Mouse (Mus musculus) embryonic fibroblast, embryonic 13.5 days (primary cell): ENCODE measurements around the gene Map1lc3b. TPM values are rescaled to one million over a fixed set of nuclear protein-coding genes. Genes with fewer than 3 reads are reported as not detected.
"Not testable (repeated sequence)": the region's sequence is repeated elsewhere in the genome, so short reads cannot be mapped to it uniquely, and the experiment has no call there.

ENCODE experiments used
- H3K27ac ChIP-seq: 2 replicates; pipeline ENCODE4 v1.5.1; 2012; ENCODE audit warnings: low read length, control low read depth, inconsistent platforms; ENCODE audit not compliant: insufficient read depth
- H3K4me1 ChIP-seq: 2 replicates; pipeline ENCODE4 v1.6.1; 2011; ENCODE audit warnings: low read length; ENCODE audit not compliant: control insufficient read depth, insufficient read depth
- H3K4me3 ChIP-seq: 2 replicates; pipeline ENCODE4 v1.5.1; 2011; ENCODE audit warnings: mild to moderate bottlenecking, control low read depth, low read length; ENCODE audit not compliant: insufficient read depth
- CTCF ChIP-seq: IDR thresholded peaks from 2 replicates; pipeline ENCODE4 v1.5.1; 2011; ENCODE audit warnings: mild to moderate bottlenecking, control low read depth, low read length, moderate library complexity, borderline replicate concordance; ENCODE audit not compliant: insufficient read depth
- POLR2A ChIP-seq: IDR thresholded peaks from 2 replicates; pipeline ENCODE4 v1.6.1; 2011; ENCODE audit warnings: low read depth, mild to moderate bottlenecking, control low read depth, low read length, moderate library complexity
- polyA plus RNA-seq: library from polyadenylated mRNA; stranded (reverse); fragments of >200 nt; gene quantifications from 2 replicates; pipeline ENCODE4 v1.2.4, GENCODE M21; 2011; ENCODE audit warnings: low read depth; ENCODE audit not compliant: missing spikeins, insufficient read length

Gene Map1lc3b
- polyA plus RNA-seq, 1 experiment: 141 TPM

DNA sequence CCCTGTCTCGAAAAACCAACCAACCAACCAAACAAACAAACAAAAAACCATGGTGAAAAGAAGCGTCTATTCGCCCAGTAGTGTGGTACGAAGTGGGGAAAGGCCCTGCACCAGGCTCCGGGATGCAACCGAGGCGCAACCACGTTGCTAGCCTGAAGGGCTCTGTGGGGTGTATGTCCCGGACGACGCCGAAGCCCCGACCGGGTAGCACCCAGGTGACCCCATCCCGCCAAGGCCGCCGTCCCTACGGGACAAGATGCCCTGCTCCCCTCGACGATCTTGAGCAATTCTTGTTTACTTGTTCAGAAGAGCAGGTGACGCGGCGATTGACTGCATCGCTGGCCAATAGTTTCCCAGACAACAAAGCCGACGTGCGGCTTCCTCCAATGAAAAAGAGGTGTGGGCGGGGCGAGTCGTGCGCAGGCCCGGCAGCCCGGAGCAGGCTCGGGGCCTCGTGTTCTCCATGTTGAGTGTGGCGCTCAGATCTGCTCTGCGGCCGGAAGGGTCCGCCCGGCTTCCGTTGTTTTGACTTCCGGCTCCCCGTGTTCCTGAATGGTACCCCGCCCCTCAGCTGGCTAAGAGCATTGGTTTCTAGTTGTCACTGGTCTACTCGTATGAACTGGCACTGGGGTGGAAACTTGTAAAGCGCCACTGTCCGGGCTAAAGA lies 4.9 kb upstream of the Map1lc3b start:
- Histone ChIP-seq H3K4me3 (peak overlapping the region; percentile 63), H3K27ac (no peak overlapping the region), H3K4me1 (no peaks in the 10 kb centered on the region)
- TF ChIP-seq POLR2A (peak; percentile 69), CTCF (no peak)

- Histone ChIP-seq H3K4me3 (no peak overlapping the region), H3K4me1 (peaks cover 2% of the 10 kb centered on the region; the same call in 1 of the 2 replicates), H3K27ac (no peak overlapping the region)
- TF ChIP-seq CTCF (no peak), POLR2A (no peak)
These were observed 1.4 kb upstream of the Map1lc3b start for GRCm38 (mm10) chr8:121588750-121589149.

GRCm38 (mm10) chr8:121589205-121589726 lies 895 bp upstream of the Map1lc3b start:
- H3K4me3 ChIP-seq: no peak overlapping the region
- TF ChIP-seq POLR2A: no peak
- no peak for TF ChIP-seq CTCF
- no peak overlapping the region for H3K27ac ChIP-seq
- peaks cover 2% of the 10 kb centered on the region; the same call in 1 of the 2 replicates for H3K4me1 ChIP-seq

DNA sequence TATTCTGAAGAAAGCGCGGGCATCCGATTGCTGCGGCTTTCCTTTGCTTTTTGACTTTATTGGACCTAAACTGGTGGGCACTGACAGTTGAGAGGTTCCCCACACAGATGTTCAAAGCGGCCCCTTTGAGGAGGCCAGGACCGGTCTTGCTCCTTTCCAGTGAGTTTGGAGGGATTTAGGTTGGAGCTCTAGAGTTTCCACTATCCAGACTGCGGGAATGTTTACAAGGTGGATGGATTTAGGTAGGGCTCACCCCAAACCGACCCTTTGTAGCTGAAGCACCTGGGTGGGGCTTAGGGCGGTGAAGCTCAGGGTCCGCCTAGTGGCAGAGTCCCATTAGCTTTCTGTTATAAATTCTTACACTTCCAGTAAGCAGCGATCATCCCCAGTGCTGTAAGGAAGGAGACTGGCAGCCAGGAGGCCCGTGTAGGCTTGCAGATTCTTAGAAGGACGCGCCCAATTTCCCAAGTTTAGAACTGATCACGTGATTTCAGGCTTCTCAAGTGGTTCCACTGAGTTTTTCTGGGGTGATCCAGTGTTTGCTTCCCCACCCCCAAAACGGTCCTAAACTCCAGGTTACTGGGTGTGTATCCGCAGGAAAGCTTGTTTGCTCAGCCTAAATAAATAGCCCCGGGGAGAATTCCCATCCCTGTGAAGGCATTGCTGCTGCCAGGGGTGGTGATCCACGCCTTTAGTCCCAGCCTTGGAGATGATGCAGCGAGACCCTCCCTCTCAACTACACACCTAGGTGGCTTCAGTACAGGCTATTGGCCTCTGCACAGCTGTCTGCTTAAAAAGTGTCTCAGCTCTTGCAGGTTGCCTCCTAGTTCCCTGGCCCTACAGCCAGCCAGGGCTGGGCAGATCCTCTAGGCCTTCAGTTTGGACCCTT lies 1.3 kb downstream of the Map1lc3b start:
- peak overlapping the region; percentile 82 for H3K4me3 ChIP-seq
- peaks cover 2% of the 10 kb centered on the region; the same call in 1 of the 2 replicates for H3K4me1 ChIP-seq
- no peak overlapping the region for H3K27ac ChIP-seq
- no peak for TF ChIP-seq CTCF
- TF ChIP-seq POLR2A: 0 out of 2 replicates have a peak, but pooled peaks have one; percentile 23

DNA sequence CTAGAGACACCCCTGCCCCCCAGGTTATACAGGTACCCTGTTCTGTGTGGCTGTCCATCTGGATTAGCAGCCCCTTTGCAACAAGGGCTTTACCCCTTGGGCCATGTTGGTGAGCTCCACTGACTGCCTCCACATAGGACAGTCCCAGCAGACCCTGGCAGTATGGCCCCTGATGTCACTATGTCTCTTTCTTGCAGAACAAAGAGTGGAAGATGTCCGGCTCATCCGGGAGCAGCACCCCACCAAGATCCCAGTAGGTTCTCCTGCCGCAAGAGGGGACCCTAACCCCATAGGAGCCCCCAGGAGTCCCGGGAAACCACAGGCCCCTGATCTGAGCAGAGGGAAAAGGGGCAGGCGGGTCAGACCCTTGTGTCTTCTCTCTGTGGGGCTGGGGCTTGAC lies 3.1 kb downstream of the Map1lc3b start:
- Histone ChIP-seq H3K27ac (no peak overlapping the region), H3K4me1 (peaks cover 2% of the 10 kb centered on the region; the same call in 1 of the 2 replicates), H3K4me3 (no peak overlapping the region)
- no peak for TF ChIP-seq CTCF
- TF ChIP-seq POLR2A: no peak

DNA sequence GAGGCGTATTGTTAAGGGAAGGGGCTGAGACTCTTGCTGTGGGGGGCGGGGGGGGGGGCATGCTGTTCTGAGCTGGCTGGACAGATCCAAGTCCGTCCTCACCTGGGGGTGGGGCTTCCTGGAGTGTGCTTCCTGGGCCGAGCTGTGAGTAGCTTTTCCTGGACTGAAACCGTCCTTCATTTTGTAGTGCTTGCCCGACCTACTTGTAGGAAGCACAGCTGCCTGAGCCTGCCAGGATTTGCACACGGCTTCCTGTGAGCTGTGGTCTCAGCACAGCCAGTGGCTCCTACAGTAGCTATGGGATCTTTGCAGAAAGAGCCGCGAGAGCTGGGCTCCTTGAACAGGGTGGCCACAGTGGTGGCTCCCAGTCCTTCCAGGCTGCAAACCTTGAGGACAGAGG lies 3.8 kb downstream of the Map1lc3b start:
- no peak overlapping the region for H3K27ac ChIP-seq
- no peak for TF ChIP-seq CTCF
- TF ChIP-seq POLR2A: no peak
- H3K4me3 ChIP-seq: no peak overlapping the region
- H3K4me1 ChIP-seq: peaks cover 2% of the 10 kb centered on the region; the same call in 1 of the 2 replicates

DNA sequence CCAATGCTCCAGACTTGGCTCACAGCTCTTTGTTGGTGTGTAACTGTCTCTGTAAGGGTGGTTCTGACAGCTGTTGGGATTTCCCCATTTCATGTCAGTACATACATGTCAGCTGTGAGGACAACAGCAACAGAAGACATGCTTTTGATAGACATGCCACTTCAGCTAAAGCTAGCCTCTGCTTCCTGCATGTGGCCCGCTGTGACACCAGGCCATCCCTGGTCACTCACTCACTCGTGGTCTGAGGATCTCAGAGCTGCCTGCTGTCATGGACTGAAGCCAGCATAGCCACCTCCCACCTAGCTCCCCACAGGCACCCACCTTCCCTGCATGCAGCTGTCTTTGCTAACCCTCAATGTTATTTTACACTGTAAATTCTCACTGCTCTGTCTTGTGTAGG lies 7.3 kb downstream of the Map1lc3b start:
- not testable (repeated sequence) for H3K4me3 ChIP-seq, H3K4me1 ChIP-seq, H3K27ac ChIP-seq

- Histone ChIP-seq H3K4me3 (no peak overlapping the region), H3K27ac (no peak overlapping the region), H3K4me1 (no peaks in the 10 kb centered on the region)
- no peak for TF ChIP-seq CTCF
- TF ChIP-seq POLR2A: no peak
These were observed 8.0 kb downstream of the Map1lc3b start for GRCm38 (mm10) chr8:121598190-121598589.

GRCm38 (mm10) chr8:121598892-121599291 lies 8.7 kb downstream of the Map1lc3b start:
- H3K4me3 ChIP-seq: no peak overlapping the region
- H3K4me1 ChIP-seq: no peaks in the 10 kb centered on the region
- no peak overlapping the region for H3K27ac ChIP-seq
- TF ChIP-seq POLR2A (no peak), CTCF (peak; percentile 90)

GRCm38 (mm10) chr8:121599842-121600241 lies 9.7 kb downstream of the Map1lc3b start:
- TF ChIP-seq CTCF (no peak), POLR2A (no peak)
- no peak overlapping the region for H3K4me3 ChIP-seq
- H3K27ac ChIP-seq: no peak overlapping the region

More at GRCm38 (mm10) chr8:121599842-121600241, 9.7 kb downstream of the Map1lc3b start:
- no peaks in the 10 kb centered on the region for H3K4me1 ChIP-seq
